Mouse (Mus musculus) bone marrow, adult 2 months (tissue): Measurements from ENCODE around the gene Ush2a.

ENCODE experiments used
- CTCF ChIP-seq: fragments of 200-500 bp; IDR thresholded peaks from 2 replicates; pipeline ENCODE4 v1.5.1; 2011; ENCODE audit warnings: low read length, control low read depth; ENCODE audit not compliant: control insufficient read depth, insufficient read depth
- POLR2A ChIP-seq: fragments of 200-500 bp; IDR thresholded peaks from 2 replicates; pipeline ENCODE4 v1.6.1; 2011; ENCODE audit warnings: low read depth, mild to moderate bottlenecking, control low read depth, low read length, borderline replicate concordance; ENCODE audit not compliant: control insufficient read depth

DNA sequence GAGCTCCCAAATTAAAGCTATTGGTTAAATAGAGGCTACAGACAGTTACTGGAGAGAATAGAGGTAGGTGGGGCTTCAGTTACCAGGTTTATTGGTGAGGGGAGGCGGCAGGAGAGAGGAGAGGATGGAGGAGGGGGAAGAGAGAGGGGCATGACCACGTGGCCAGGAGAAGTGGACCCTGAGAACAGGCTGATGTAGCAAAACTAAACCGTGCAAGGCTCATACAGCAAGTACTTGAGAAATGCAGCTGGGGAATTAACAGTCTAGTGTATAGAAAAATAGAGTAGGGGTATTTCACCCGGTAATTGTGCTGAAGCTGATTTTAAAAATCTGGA lies 751.7 kb downstream of the Ush2a start:
- TF ChIP-seq CTCF (no peak), POLR2A (no peak)
